Mouse (Mus musculus) embryonic fibroblast, embryonic 13.5 days (primary cell): ENCODE results near the gene Eps8.

Source experiments
- CTCF ChIP-seq: IDR thresholded peaks from 2 replicates; pipeline ENCODE4 v1.5.1; 2011; ENCODE audit warnings: mild to moderate bottlenecking, control low read depth, low read length, moderate library complexity, borderline replicate concordance; ENCODE audit not compliant: insufficient read depth
- POLR2A ChIP-seq: IDR thresholded peaks from 2 replicates; pipeline ENCODE4 v1.6.1; 2011; ENCODE audit warnings: low read depth, mild to moderate bottlenecking, control low read depth, low read length, moderate library complexity

- TF ChIP-seq CTCF (no peak), POLR2A (no peak)
Measured at GRCm38 (mm10) chr6:137440559-137441486, 213.9 kb downstream of the Eps8 start.
